Mouse (Mus musculus) embryo, embryonic 11 days (tissue): ENCODE data around the gene Ptch1.

Source experiments
- DNase-seq: peaks from one replicate; pipeline ENCODE4 v3.0.0-alpha.2; 2015

Ptch1 gene

GRCm38 (mm10) chr13:63573256-63573835 is at the start of gene Ptch1:
Ptch1 (minus strand) TSS chr13:63573598.
- DNase-seq = peak; percentile 91

GRCm38 (mm10) chr13:63621301-63621700 is 47.9 kb upstream of the Ptch1 start:
- DNase-seq = no peak

GRCm38 (mm10) chr13:63613201-63613600 is 39.8 kb upstream of the Ptch1 start:
- DNase-seq = no peak

- peak; percentile 51 for DNase-seq
Measured at GRCm38 (mm10) chr13:63609734-63610133, 36.3 kb upstream of the Ptch1 start.

GRCm38 (mm10) chr13:63597593-63597992 is 24.2 kb upstream of the Ptch1 start:
- DNase-seq = no peak

- DNase-seq = no peak
Measured at GRCm38 (mm10) chr13:63595869-63596268, 22.5 kb upstream of the Ptch1 start.

- DNase-seq = peak; percentile 46
Measured at GRCm38 (mm10) chr13:63593469-63594050, 20.2 kb upstream of the Ptch1 start.

GRCm38 (mm10) chr13:63592755-63593154 is 19.4 kb upstream of the Ptch1 start:
- no peak for DNase-seq

- no peak for DNase-seq
Measured at GRCm38 (mm10) chr13:63574601-63575000, 1.2 kb upstream of the Ptch1 start.

GRCm38 (mm10) chr13:63572453-63573255 is 744 bp downstream of the Ptch1 start:
- peak; percentile 66 for DNase-seq

GRCm38 (mm10) chr13:63572111-63572452 is 1.3 kb downstream of the Ptch1 start:
- DNase-seq = no peak

GRCm38 (mm10) chr13:63570456-63570855 is 2.9 kb downstream of the Ptch1 start:
- DNase-seq = no peak

GRCm38 (mm10) chr13:63569396-63569756 is 4.0 kb downstream of the Ptch1 start:
- DNase-seq = no peak

GRCm38 (mm10) chr13:63568741-63569395 is 4.5 kb downstream of the Ptch1 start:
- peak; percentile 61 for DNase-seq

GRCm38 (mm10) chr13:63568306-63568705 is 5.1 kb downstream of the Ptch1 start:
- no peak for DNase-seq

- DNase-seq = peak; percentile 99
Measured at GRCm38 (mm10) chr13:63567677-63568293, 5.6 kb downstream of the Ptch1 start.

GRCm38 (mm10) chr13:63566018-63567015 is 7.1 kb downstream of the Ptch1 start:
- peak; percentile 97 for DNase-seq

- peak; percentile 58 for DNase-seq
Measured at GRCm38 (mm10) chr13:63565320-63566017, 7.9 kb downstream of the Ptch1 start.

- DNase-seq = peak; percentile 82
Measured at GRCm38 (mm10) chr13:63564626-63565319, 8.6 kb downstream of the Ptch1 start.

- peak; percentile 69 for DNase-seq
Measured at GRCm38 (mm10) chr13:63563781-63564625, 9.4 kb downstream of the Ptch1 start.
